Mouse (Mus musculus) T-helper 17 cell (primary cell): Measurements from ENCODE around the gene Ssty1.
"Not testable (repeated sequence)": the region's sequence is repeated elsewhere in the genome, so short reads cannot be mapped to it uniquely, and the experiment has no call there.

ENCODE experiments used
- in situ Hi-C, 2 experiments: fragments of 300-600 bp; cut with MboI, MseI; formaldehyde crosslinking; loops; 1 replicate in 1 of 2; 2 replicates in 1 of 2; pipeline ENCODE4 v1.15.1; 2025; ENCODE audit warnings: high pct_unique_total_duplicates in 2 of 2

Ssty1 gene

GRCm38 (mm10) chrY:18088816-18089215 lies at the start of gene Ssty1:
Ssty1 (plus strand) TSS chrY:18089116.
- in situ Hi-C loops: not testable (repeated sequence)

- in situ Hi-C loops: not testable (repeated sequence)
Observed at GRCm38 (mm10) chrY:18061712-18062111, 27.2 kb upstream of the Ssty1 start, which contains the start of gene Gm21764. Gm21764 (minus strand) TSS chrY:18061812.
